Mouse (Mus musculus) testis, adult 2 months (tissue): ENCODE results near the gene Uxs1.

Experiments
- CTCF ChIP-seq: fragments of 200-500 bp; IDR thresholded peaks from 2 replicates; pipeline ENCODE4 v1.5.1; 2012; ENCODE audit warnings: low read depth, mild to moderate bottlenecking, inconsistent platforms, low read length, moderate library complexity; ENCODE audit not compliant: control insufficient read depth, insufficient read depth, insufficient replicate concordance
- POLR2A ChIP-seq: fragments of 200-500 bp; IDR thresholded peaks from 2 replicates; pipeline ENCODE4 v1.6.1; 2012; ENCODE audit warnings: low read depth, mild to moderate bottlenecking, inconsistent platforms, low read length, moderate library complexity; ENCODE audit not compliant: control insufficient read depth

GRCm38 (mm10) chr1:43837236-43837635, 9.6 kb upstream of the Uxs1 start:
- TF ChIP-seq POLR2A (no peak), CTCF (no peak)
